Mouse (Mus musculus) cerebellum, adult 9-11 months (tissue): Measurements from ENCODE around the gene Clec2l.
A peak's percentile ranks its signal among the peaks of the same experiment; 100 is the strongest.
"Not testable (repeated sequence)": the region's sequence is repeated elsewhere in the genome, so short reads cannot be mapped to it uniquely, and the experiment has no call there.

Experiments
- DNase-seq: peaks from one replicate; pipeline ENCODE4 v3.0.0; 2022

The Clec2l gene

DNA sequence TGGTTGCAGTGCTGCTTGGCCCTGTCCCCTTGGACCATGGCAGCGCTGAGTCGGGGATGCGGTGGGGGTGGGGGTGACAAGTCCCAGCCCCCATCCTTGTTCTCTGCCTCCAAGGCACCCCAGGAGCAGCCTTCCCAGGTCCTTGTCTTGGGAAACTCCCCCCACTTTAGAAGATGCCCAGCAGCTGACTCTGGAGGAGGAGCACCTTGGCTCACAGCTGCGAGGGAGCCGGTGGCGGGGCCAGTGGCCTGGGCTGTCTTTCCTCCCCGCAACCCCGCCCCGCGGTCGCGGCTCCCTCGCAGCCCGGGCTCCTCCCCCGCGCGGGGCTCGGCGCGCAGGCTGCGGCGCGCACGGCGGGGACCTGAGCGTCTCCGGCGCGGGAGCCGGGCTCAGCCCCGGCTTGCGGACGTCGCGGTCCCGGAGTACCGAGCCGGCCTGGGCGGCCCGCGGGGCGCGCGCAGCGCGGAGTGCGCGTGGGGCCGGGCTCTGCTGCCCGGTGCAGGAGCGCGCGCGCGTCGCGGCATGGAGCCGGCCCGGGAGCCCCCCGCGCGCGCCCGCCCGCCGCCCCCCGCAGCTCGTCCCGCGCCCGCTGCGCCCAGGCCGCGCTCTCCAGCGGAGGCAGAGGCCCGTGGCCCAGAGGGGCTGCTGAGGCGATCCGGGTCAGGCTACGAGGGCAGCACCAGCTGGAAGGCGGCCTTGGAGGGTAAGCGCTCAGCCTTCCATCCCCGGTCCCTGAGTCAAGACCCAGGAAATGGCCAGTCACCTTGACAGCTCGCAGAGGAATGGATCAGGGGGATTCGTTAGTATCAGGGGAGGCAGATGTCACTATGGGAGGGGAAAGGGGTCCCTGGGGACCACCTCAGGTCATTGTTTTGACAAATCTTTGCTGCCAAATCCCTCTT lies at the start of gene Clec2l:
Gene Clec2l (plus strand): TSS at position 356 of the 902 bp plus-strand sequence.
- peak; percentile 78 for DNase-seq

DNA sequence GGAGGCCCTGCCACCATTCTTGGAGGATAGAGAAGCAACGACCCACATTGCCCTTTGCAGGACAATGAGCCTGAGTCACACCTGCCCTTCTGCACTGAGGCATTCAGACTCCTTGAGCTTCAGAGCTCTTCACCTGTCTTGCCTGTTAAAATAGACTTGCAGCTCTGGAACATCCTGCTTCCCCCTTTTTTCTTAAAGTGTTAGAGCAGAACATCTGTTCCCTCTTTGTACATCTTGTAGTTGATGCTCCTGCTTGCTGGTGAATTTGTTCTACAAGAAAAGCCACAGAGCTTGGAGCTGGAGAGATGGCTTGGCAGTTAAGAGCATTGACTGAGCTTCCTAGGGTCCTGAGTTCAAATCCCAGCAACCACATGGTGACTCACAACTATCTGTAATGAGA lies 40.5 kb upstream of the Clec2l start:
- DNase-seq: no peak

GRCm38 (mm10) chr6:38623457-38623856 lies 39.4 kb upstream of the Clec2l start:
- no peak for DNase-seq

DNA sequence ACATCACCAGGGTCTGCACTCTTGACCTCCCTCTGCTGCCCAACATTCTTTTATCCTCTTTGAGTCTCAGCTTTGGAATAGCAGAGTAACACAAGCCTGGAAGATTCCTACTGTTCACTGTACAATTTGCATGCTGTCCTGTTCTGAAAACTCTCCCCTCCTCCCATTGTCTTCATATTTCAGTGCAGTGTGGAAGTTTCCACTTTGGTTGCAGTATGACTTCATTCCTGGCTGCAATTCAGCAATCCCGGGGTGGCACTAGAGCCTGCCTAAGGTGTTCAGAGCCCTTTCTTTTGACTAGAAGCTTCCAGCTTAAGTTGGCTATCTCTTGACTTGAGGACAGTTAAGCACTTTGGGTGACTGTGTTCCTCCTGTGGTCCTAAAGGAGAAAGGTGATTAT lies 38.4 kb upstream of the Clec2l start:
- peak; percentile 60 for DNase-seq

DNA sequence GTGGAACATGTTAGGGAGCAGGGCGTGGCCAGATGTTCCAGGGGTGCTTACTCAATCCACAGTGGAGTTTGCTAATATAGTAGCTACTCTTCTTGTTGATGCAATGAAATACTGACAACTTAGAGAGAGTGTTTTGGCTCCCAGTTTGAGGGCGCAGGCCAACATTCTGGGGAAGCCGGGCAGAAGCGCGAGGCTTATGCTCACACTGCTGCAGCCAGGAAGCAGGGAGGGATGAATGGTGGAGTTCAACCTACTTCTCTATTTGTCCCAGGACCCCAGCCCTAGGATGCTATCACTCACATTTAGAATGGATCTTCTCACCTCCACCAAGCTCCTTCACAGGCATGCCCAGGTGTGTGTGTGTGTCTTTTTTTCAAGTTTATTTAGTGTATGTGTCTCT lies 36.8 kb upstream of the Clec2l start:
- DNase-seq: no peak

DNA sequence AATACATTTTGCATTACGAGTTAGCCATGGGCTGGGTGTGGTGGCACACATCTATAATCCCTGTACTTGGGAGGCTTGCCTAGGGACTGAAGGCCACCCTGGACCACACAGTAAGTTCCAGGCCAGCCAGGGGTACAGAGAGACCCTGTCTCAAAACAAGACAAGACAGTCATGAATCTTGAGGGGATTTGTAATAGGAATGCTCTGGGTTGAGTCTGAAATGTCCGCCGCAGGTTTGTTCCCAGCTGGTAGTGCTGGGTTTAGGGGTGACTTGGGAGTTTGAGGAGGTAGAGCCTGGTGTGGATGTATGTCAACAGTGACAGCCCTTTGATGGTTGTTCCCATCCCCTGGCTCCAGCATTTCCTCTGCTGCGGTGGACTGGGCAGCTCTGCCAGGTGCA lies 35.8 kb upstream of the Clec2l start:
- no peak for DNase-seq

DNA sequence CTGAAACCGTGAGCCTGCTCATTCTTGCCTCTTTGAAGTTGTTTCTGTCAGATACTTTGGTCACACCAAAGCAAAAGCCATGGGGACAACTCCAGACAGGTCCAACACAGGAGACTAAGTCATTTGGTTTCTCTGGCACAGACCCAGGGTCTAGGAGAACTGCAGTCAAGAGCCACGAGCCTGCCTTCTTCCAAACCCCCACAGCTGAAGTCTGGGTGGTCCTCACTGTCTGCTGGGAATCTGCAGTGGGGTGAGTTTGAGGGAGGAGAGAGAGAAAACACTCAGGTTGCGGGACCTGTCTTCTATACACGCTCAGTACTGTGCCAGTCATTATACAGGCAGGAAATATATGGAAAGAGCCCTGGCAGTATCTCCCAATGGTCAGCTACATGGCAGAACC lies 35.4 kb upstream of the Clec2l start:
- DNase-seq: no peak

DNA sequence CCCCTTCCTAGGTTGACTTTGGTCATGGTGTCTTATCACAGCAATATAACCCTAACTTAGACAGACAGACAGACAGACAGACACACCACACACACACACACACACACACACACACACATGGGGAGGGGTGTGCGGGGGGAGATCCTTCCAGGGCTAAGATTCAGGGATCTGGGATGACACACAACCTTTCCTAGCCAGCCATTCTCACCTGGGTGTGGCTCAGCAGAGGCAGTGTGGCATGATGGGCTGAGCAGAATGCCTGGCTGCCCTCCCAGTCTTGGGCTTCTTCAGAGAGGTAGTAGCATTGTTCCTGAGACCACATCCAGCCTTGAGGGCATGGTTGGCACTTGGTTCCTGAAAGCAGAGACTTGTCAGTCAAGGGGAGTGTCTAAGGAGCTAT lies 33.3 kb upstream of the Clec2l start:
- DNase-seq: no peak

DNA sequence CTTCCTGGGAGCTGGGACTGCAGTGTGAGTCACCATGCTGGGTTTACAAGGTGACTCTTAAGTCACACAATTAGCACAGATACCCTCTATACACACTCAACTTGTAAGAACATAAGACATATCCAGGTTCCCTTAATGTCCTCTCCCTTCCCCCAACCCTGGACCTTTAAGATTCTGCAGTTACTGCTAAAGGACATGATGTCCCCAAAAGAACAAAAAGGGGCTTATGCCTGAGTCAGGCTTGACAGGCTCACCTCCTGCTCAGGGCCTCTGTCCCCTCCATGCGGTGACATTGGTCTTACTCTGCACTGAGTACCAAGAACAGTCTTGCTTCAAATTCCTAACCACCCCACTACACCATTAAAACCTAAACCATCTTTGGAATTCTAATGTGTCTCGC lies 30.0 kb upstream of the Clec2l start:
- DNase-seq: no peak

- DNase-seq: no peak
Measured at GRCm38 (mm10) chr6:38634461-38634860, 28.4 kb upstream of the Clec2l start.

DNA sequence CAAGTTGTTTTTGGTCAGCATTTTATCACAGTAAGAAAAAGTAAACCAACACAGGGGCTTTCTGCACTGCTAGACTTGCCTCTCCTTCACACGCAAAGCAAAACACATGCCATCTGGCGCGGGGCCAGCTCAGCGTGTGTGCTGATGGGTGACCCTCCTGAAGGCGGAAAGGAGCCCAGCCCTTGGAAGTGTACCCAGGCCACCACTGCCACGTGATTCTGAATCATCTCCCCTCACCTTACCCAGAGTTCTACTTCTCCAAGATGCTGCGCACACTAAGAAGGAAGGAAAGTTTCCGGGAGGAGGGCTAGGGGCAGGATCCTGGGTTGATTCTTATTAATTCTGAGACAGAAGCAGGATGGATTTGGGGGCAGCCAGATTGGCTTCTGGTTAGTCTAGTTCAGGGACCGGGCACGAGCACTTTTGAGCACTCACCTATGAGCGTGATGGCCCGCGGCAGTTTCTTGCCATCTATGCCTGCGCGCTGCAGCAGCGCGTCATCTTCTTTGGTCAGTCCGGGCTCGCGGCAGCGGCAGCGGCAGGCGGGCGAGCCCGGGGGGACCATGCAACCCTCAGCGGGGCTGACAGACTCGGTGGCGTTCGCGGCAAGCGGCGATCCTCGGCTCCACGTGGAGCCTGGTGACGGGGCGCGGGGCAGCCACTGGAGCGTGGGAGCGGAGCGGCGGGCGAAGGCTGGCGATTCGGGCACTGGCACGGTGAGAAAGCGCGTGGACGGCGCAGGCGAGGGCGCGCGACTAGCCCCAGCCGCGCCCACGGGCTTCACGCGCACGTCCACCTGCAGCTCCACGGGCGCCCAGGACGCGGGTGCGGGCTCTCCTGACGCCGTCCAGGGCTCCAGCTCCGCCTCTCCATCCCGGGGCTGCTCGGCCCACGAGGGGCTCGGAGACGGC lies 26.7 kb upstream of the Clec2l start:
- DNase-seq: no peak

DNA sequence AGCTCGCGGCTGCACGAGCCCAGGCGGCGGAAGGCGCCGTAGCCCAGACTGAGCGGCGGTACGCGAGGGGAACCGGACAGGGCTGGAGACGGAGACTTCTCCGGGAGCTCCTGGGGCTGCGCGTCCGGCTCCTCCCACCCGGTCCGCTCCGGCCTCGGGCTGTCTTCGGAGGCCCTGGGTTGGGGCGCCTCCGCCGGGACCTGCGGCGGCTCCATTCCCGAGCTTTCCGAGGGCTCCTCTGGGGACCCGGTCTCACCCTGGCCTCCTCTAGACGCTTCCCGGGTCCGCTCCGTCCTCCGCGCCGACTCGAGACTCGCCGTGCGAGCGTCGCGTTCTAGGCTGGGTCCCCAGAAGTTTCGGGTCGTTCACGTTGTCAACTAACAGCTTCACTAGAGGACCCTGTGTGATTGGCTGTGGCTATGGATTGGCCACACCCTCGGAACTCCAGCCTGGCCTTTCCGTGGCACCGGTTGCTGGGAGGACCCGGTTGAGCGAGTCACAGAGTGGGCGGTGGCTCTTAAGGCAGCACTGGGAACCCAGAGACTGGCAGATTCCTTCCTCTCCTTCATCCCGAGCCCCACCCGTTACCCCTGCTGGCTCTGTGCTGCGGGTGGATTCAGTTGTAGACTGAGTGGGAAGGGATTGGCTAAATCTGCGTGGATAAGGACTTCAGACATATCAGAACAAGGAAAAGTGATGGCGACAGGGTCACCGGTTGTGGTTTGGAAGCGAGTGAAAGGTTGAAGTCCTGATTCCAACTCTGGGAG lies 25.8 kb upstream of the Clec2l start, which contains the start of gene Klrg2:
Gene Klrg2 (minus strand): TSS at position 391 of the 767 bp plus-strand sequence.
- DNase-seq: peak; percentile 30

DNA sequence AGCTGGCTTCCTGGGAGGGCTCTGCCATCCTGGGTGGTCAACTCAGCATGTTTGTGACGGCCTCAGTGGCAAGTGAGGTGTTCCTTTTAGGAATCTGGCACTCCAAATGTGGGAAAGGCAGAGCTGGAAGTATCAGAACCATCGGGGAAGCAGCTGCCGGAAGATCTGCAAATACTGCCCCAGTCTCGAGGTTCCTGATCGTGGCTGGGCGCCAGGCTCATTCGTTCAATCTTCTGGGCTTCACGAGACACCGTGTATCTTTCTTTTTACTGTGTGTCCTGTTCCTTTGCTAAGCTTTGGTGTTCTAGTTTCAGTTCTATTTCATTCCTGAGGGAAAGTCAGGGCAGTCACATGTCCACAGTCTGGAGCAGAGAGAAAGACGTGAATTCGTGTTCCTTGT lies 22.5 kb upstream of the Clec2l start:
- DNase-seq: no peak

GRCm38 (mm10) chr6:38641228-38641627 lies 21.6 kb upstream of the Clec2l start:
- no peak for DNase-seq

GRCm38 (mm10) chr6:38641645-38642044 lies 21.2 kb upstream of the Clec2l start:
- no peak for DNase-seq

DNA sequence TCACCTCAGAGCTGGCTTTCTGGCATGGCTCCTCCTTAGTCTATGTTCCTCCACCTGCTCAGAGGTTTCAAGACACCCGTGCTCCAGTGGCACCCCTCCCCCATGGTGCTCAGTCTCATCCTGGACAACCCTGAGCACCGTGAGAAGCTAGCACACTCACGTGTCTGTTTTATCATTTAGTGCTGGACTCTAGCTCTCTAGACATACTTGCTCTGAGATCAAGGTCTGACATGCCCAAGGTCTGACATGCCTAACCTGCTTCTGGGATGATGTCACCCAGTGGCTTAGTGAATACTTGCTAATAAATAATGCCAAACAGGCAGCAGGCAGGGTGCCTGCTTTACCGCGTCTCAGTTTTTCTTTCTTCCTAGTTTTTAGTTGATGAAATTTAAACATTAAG lies 20.3 kb upstream of the Clec2l start:
- no peak for DNase-seq

- DNase-seq: no peak
Measured at GRCm38 (mm10) chr6:38643039-38643438, 19.8 kb upstream of the Clec2l start.

GRCm38 (mm10) chr6:38649545-38649944 lies 13.3 kb upstream of the Clec2l start:
- DNase-seq: no peak

GRCm38 (mm10) chr6:38650263-38650937 lies 12.5 kb upstream of the Clec2l start:
- peak; percentile 63 for DNase-seq

DNA sequence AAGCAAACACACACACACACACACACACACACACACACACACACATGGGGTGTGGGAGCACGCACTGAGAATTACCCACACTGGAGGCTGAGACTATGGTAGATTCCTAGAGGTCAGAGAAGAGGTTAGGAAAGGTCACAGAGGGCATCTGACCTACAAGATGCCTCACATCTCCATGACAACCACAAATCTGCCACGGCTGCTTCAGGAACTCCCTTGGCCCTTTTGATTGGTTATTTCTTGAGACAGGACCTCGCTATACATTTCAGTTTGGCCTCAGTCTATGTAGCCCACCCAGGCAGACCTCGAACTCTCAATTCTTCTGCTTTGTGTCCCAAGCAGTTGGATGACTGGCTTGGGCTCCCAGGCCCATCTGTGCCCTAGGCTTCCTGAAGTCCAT lies 1.2 kb upstream of the Clec2l start:
- DNase-seq: no peak

- DNase-seq: no peak
Measured at GRCm38 (mm10) chr6:38669580-38669979, 6.7 kb downstream of the Clec2l start.

- DNase-seq: not testable (repeated sequence)
Measured at GRCm38 (mm10) chr6:38670488-38670887, 7.6 kb downstream of the Clec2l start.
